ENCODE assay signal across 8 mouse cellular contexts in genomic region chr7:143548976-143549457, GRCm38 (mm10). TPM values are rescaled to one million over a fixed set of nuclear protein-coding genes. Genes with fewer than 3 reads are reported as not detected.
A peak's percentile ranks its signal among the peaks of the same experiment; 100 is the strongest.
DNase-seq lines count a peak whose midpoint lies in the region; ATAC-seq lines count a peak whose summit lies in the region.

Nap1l4 (minus strand) TSS chr7:143549106.

- peaks cover 15% of the 10 kb centered on the region for H3K4me1 ChIP-seq in heart, embryonic 10.5 days
- H3K4me1 ChIP-seq in kidney, embryonic 15.5 days, result peaks cover 27% of the 10 kb centered on the region

- WGBS in heart, embryonic 10.5 days, result under 1% methylated on average over 41 of the region's 43 CpGs
- WGBS in kidney, embryonic 15.5 days, result under 1% methylated on average over 43 of the region's 43 CpGs

- H3K27ac ChIP-seq in heart, embryonic 10.5 days, result peak within 1 kb of the TSS; percentile 98
- peak within 1 kb of the TSS; percentile 96 for H3K27ac ChIP-seq in kidney, embryonic 15.5 days

- peak within 1 kb of the TSS; percentile 83 for H3K4me3 ChIP-seq in heart, embryonic 10.5 days
- H3K4me3 ChIP-seq in kidney, embryonic 15.5 days (replicated peaks), result peak within 1 kb of the TSS; percentile 96

- H3K9me3 ChIP-seq in heart, embryonic 10.5 days, result no peaks in the 10 kb centered on the region
- no peaks in the 10 kb centered on the region for H3K9me3 ChIP-seq in kidney, embryonic 15.5 days (replicated peaks)

- peak; percentile 99 for DNase-seq in B cell, adult 2 months
- DNase-seq in brain, adult 2 months (ENCODE audit: low read depth, low spot score), result peak; percentile 100
- peak; percentile 100 for DNase-seq in heart, embryonic 10.5 days (ENCODE audit: low spot score)
- DNase-seq in liver, result peak; percentile 96
- peak; percentile 97 to 98 for DNase-seq in spleen, postnatal 4 days (ENCODE audit: low spot score in 2 of 2)

- H3K9ac ChIP-seq in kidney, embryonic 15.5 days, result peak within 1 kb of the TSS; percentile 92

- no peaks in the 10 kb centered on the region for H3K27me3 ChIP-seq in heart, embryonic 10.5 days (ENCODE audit: insufficient read depth, poor library complexity, severe bottlenecking)
- no peaks in the 10 kb centered on the region for H3K27me3 ChIP-seq in kidney, embryonic 15.5 days

- ATAC-seq in erythroblast, adult 5-6 weeks (replicated peaks; ENCODE audit: low FRiP score, poor library complexity, severe bottlenecking), result peak; percentile 91
- peak; percentile 99 for ATAC-seq in kidney, embryonic 15.5 days (replicated peaks; ENCODE audit: low FRiP score)
- ATAC-seq in monocyte, adult 5-6 weeks (replicated peaks; ENCODE audit: insufficient number of reproducible peaks, low FRiP score, low TSS enrichment, poor library complexity, severe bottlenecking), result peak; percentile 97

- H3K4me2 ChIP-seq in kidney, embryonic 15.5 days, result peak within 1 kb of the TSS; percentile 68

- peaks cover 7% of the 10 kb centered on the region; the same call in 1 of the 2 replicates for H3K36me3 ChIP-seq in heart, embryonic 10.5 days
- peaks cover 15% of the 10 kb centered on the region; the same call in 1 of the 2 replicates for H3K36me3 ChIP-seq in kidney, embryonic 15.5 days

RNA-seq across cellular contexts. Expression of gene Nap1l4, which starts in this region (rescaled TPM):
- 40.7 and 45.1 TPM in 2 replicates for total RNA-seq in erythroblast, adult 5-6 weeks (2015; ENCODE audit: low replicate concordance)
- total RNA-seq in erythroblast, adult 5-6 weeks (2017; ENCODE audit: low replicate concordance), result 89.7 and 118 TPM in 2 replicates
- polyA plus RNA-seq in heart, embryonic 10.5 days (2016; fragmentation: Nextera tagmentation; extraction: Ambion mirVana), result 291 and 318 TPM in 2 replicates
- polyA plus RNA-seq in kidney, embryonic 15.5 days (2015; fragmentation: Nextera tagmentation; extraction: Ambion mirVana), result 276 and 287 TPM in 2 replicates
- total RNA-seq in monocyte, adult 5-6 weeks (2017), result 121 to 136 TPM (median 124 TPM) in 3 replicates

Comparison
In these comparisons a context has a peak if more than half of its experiments do, and no peak if none do; other contexts are left out.
1. Peak in every context shown above with its lines: DNase-seq, ATAC-seq, H3K4me3 ChIP-seq and H3K27ac ChIP-seq.